Mouse (Mus musculus) MEL (cell line): ENCODE results near the gene Sidt2. TPM values are rescaled to one million over a fixed set of nuclear protein-coding genes. Genes with fewer than 3 reads are reported as not detected.

Experiments
- DNase-seq: peaks from one replicate; pipeline ENCODE4 v3.0.0; 2011; ENCODE audit warnings: low read depth, low spot score
- H3K27ac ChIP-seq: 2 replicates; pipeline ENCODE4 v1.5.1; 2012; ENCODE audit warnings: low read depth, mild to moderate bottlenecking, control low read depth, low read length, moderate library complexity; ENCODE audit not compliant: control insufficient read depth
- H3K27me3 ChIP-seq, 2 experiments: fragments of 150-350 bp in 1 of 2; sonication (generic) in 1 of 2; 2 replicates each; pipeline ENCODE4 v1.6.1; 2012; ENCODE audit warnings: low read length in 2 of 2, mild to moderate bottlenecking in 2 of 2, improper control_type of control experiment in 1 of 2, moderate library complexity in 1 of 2; ENCODE audit not compliant: insufficient read depth in 2 of 2, control insufficient read depth in 1 of 2
- H3K36me3 ChIP-seq, 2 experiments: 2 replicates each; pipeline ENCODE4 v1.6.1; 2012 to 2014; ENCODE audit warnings: low read length in 2 of 2, improper control_type of control experiment in 1 of 2, inconsistent platforms in 1 of 2, mild to moderate bottlenecking in 1 of 2; ENCODE audit not compliant: insufficient read depth in 2 of 2, control insufficient read depth in 1 of 2
- H3K4me1 ChIP-seq, 2 experiments: fragments of 150-350 bp in 1 of 2; sonication (generic) in 1 of 2; 2 replicates each; pipeline ENCODE4 v1.6.1; 2012; ENCODE audit warnings: low read length in 2 of 2, improper control_type of control experiment in 1 of 2, mild to moderate bottlenecking in 1 of 2; ENCODE audit not compliant: insufficient read depth in 2 of 2, control insufficient read depth in 1 of 2
- H3K4me3 ChIP-seq, 2 experiments: fragments of 150-350 bp in 1 of 2; sonication (generic) in 1 of 2; 2 replicates each; pipeline ENCODE4 v1.5.1; 2012; ENCODE audit warnings: low read depth in 2 of 2, low read length in 2 of 2, mild to moderate bottlenecking in 2 of 2, moderate library complexity in 2 of 2, control low read depth in 1 of 2, improper control_type of control experiment in 1 of 2; ENCODE audit not compliant: control insufficient read depth in 1 of 2, insufficient read depth in 1 of 2
- H3K79me2 ChIP-seq: 2 replicates; pipeline ENCODE4 v1.6.1; 2012; ENCODE audit warnings: mild to moderate bottlenecking, low read length, moderate library complexity; ENCODE audit not compliant: control insufficient read depth, poor library complexity, insufficient read depth
- H3K9ac ChIP-seq: 2 replicates; pipeline ENCODE4 v1.6.1; 2012; ENCODE audit warnings: low read depth, mild to moderate bottlenecking, control low read depth, low read length, moderate library complexity; ENCODE audit not compliant: control insufficient read depth, poor library complexity, severe bottlenecking
- H3K9me3 ChIP-seq: fragments of 150-350 bp; sonication (generic); replicated peaks from 2 replicates; pipeline ENCODE4 v1.6.1; 2012; ENCODE audit warnings: mild to moderate bottlenecking, low read length, improper control_type of control experiment, moderate library complexity; ENCODE audit not compliant: insufficient read depth
- BHLHE40 ChIP-seq: IDR thresholded peaks from 2 replicates; pipeline ENCODE4 v1.6.1; 2012; ENCODE audit warnings: low read depth, mild to moderate bottlenecking, inconsistent platforms, low read length, improper control_type of control experiment, borderline replicate concordance
- CHD1 ChIP-seq: IDR thresholded peaks from 2 replicates; pipeline ENCODE4 v1.6.1; 2012; ENCODE audit warnings: low read depth, mild to moderate bottlenecking, inconsistent platforms, low read length, improper control_type of control experiment
- ELF1 ChIP-seq: IDR thresholded peaks from 2 replicates; pipeline ENCODE4 v1.6.1; 2014; ENCODE audit warnings: low read depth, mild to moderate bottlenecking, inconsistent platforms, low read length, improper control_type of control experiment, moderate library complexity
- ETS1 ChIP-seq: IDR thresholded peaks from 2 replicates; pipeline ENCODE4 v1.6.1; 2012; ENCODE audit warnings: low read depth, mild to moderate bottlenecking, inconsistent platforms, low read length, improper control_type of control experiment, moderate library complexity
- KAT2A ChIP-seq: conservative IDR thresholded peaks from 2 replicates; pipeline ENCODE4 v1.6.1; 2012; ENCODE audit warnings: low read depth, low read length, improper control_type of control experiment, inconsistent platforms
- MAFK ChIP-seq: IDR thresholded peaks from 2 replicates; pipeline ENCODE4 v1.6.1; 2011; ENCODE audit warnings: low read depth, mild to moderate bottlenecking, low read length, improper control_type of control experiment, borderline replicate concordance
- MAX ChIP-seq: IDR thresholded peaks from 2 replicates; pipeline ENCODE4 v1.6.1; 2011; ENCODE audit warnings: low read length, improper control_type of control experiment
- MAZ ChIP-seq: IDR thresholded peaks from 2 replicates; pipeline ENCODE4 v1.6.1; 2012; ENCODE audit warnings: low read depth, mild to moderate bottlenecking, inconsistent platforms, low read length, improper control_type of control experiment
- MXI1 ChIP-seq: IDR thresholded peaks from 2 replicates; pipeline ENCODE4 v1.6.1; 2011; ENCODE audit warnings: mild to moderate bottlenecking, low read depth, low read length, improper control_type of control experiment
- POLR2A ChIP-seq, 2 experiments: IDR thresholded peaks; 2 replicates each; pipeline ENCODE4 v1.6.1; 2011 to 2012; ENCODE audit warnings: low read length in 2 of 2, mild to moderate bottlenecking in 2 of 2, control low read depth in 1 of 2, improper control_type of control experiment in 1 of 2, low read depth in 1 of 2, moderate library complexity in 1 of 2; ENCODE audit not compliant: control insufficient read depth in 1 of 2, insufficient read depth in 1 of 2, poor library complexity in 1 of 2
- POLR2AphosphoS2 ChIP-seq: IDR thresholded peaks from 2 replicates; pipeline ENCODE4 v1.6.1; 2011; ENCODE audit warnings: low read length, improper control_type of control experiment
- POLR2AphosphoS5 ChIP-seq: IDR thresholded peaks from 2 replicates; pipeline ENCODE4 v1.6.1; 2012; ENCODE audit warnings: low read depth, borderline replicate concordance, mild to moderate bottlenecking, inconsistent platforms, low read length, moderate library complexity, mixed read lengths
- RCOR1 ChIP-seq: IDR thresholded peaks from 2 replicates; pipeline ENCODE4 v1.6.1; 2012; ENCODE audit warnings: low read depth, mild to moderate bottlenecking, inconsistent platforms, low read length, improper control_type of control experiment
- SIN3A ChIP-seq: IDR thresholded peaks from 2 replicates; pipeline ENCODE4 v1.6.1; 2012; ENCODE audit warnings: low read length, improper control_type of control experiment, inconsistent platforms
- SMC3 ChIP-seq: IDR thresholded peaks from 2 replicates; pipeline ENCODE4 v1.6.1; 2011; ENCODE audit warnings: low read depth, low read length, improper control_type of control experiment
- TAL1 ChIP-seq: IDR thresholded peaks from 2 replicates; pipeline ENCODE4 v1.6.1; 2012; ENCODE audit warnings: mild to moderate bottlenecking, inconsistent platforms, low read length, moderate library complexity, mixed read lengths
- TCF12 ChIP-seq: IDR thresholded peaks from 2 replicates; pipeline ENCODE4 v1.6.1; 2014; ENCODE audit warnings: low read depth, mild to moderate bottlenecking, inconsistent platforms, low read length, improper control_type of control experiment, moderate library complexity
- UBTF ChIP-seq: IDR thresholded peaks from 2 replicates; pipeline ENCODE4 v1.6.1; 2012; ENCODE audit warnings: low read depth, mild to moderate bottlenecking, inconsistent platforms, low read length, improper control_type of control experiment, moderate library complexity, borderline replicate concordance; ENCODE audit not compliant: insufficient read depth
- ZC3H11A ChIP-seq: IDR thresholded peaks from 2 replicates; pipeline ENCODE4 v1.6.1; 2012; ENCODE audit warnings: low read depth, mild to moderate bottlenecking, inconsistent platforms, low read length, improper control_type of control experiment
- ZKSCAN1 ChIP-seq: IDR thresholded peaks from 2 replicates; pipeline ENCODE4 v1.6.1; 2012; ENCODE audit warnings: low read depth, mild to moderate bottlenecking, inconsistent platforms, low read length, improper control_type of control experiment, moderate library complexity
- ZMIZ1 ChIP-seq: IDR thresholded peaks from 2 replicates; pipeline ENCODE4 v1.6.1; 2012; ENCODE audit warnings: low read depth, mild to moderate bottlenecking, inconsistent platforms, low read length, improper control_type of control experiment, moderate library complexity
- polyA plus RNA-seq, 2 experiments: library from polyadenylated mRNA; stranded (reverse) in 1 of 2; unstranded in 1 of 2; fragments of >175 nt in 1 of 2; fragments of >200 nt in 1 of 2; gene quantifications; 2 replicates each; pipeline versions ENCODE4 v1.2.1 to v1.2.4; 2012; ENCODE audit warnings: low replicate concordance in 2 of 2, low read depth in 1 of 2; ENCODE audit not compliant: insufficient read length in 2 of 2, insufficient read depth in 1 of 2, missing spikeins in 1 of 2
- total RNA-seq: library from RNA; depleted of rRNA; stranded (reverse); fragments of 300-350 nt; gene quantifications from 2 replicates; pipeline ENCODE4 v1.2.3, GENCODE M21; 2012

Sidt2 gene
- total and polyA plus RNA-seq, 3 experiments, result 27.0 to 71.8 TPM; not detected in 1

- no peaks in the 10 kb centered on the region for H3K79me2 ChIP-seq
- H3K9ac ChIP-seq, result no peak overlapping the region
- no peak for DNase-seq
- H3K36me3 ChIP-seq, result peaks cover 0 to 3% of the 10 kb centered on the region in 2 experiments; a peak in 2 of 4 replicates
- H3K4me3 ChIP-seq, result no peak overlapping the region
- TF ChIP-seq MAFK (no peak), RCOR1 (no peak), SMC3 (no peak), UBTF (no peak), TCF12 (no peak), KAT2A (no peak), BHLHE40 (no peak), ZC3H11A (no peak), MXI1 (no peak), POLR2AphosphoS5 (no peak), ZKSCAN1 (no peak), TAL1 (no peak), SIN3A (no peak), POLR2A (IDR thresholded peaks at IDR 0.05; ENCODE audit: control insufficient read depth in 1 of 2, insufficient read depth in 1 of 2, low read depth in 1 of 2, low read length in 2 of 2, poor library complexity in 1 of 2) (no peak), MAZ (no peak)
- no peaks in the 10 kb centered on the region for H3K9me3 ChIP-seq
- no peaks in the 10 kb centered on the region for H3K4me1 ChIP-seq
- no peaks in the 10 kb centered on the region for H3K27me3 ChIP-seq
- no peak overlapping the region for H3K27ac ChIP-seq
These were observed 37.8 kb downstream of the Sidt2 start for GRCm38 (mm10) chr9:45917041-45917934.

- Histone ChIP-seq H3K79me2 (no peaks in the 10 kb centered on the region), H3K9me3 (no peaks in the 10 kb centered on the region)
- DNase-seq, result no peak
- TF ChIP-seq RCOR1, result no peak
- TF ChIP-seq ZKSCAN1, result no peak
- TF ChIP-seq MXI1, result no peak
- TF ChIP-seq CHD1, result no peak
- no peak for TF ChIP-seq ETS1
- no peak for TF ChIP-seq MAFK
- no peak for TF ChIP-seq POLR2AphosphoS5
- no peak for TF ChIP-seq ZC3H11A
- no peak for TF ChIP-seq ZMIZ1
- TF ChIP-seq POLR2AphosphoS2, result no peak
- no peak for TF ChIP-seq ELF1
- TF ChIP-seq MAX, result no peak
- TF ChIP-seq, all 39 proteins: peak for 0
- Histone ChIP-seq H3K4me1 (no peaks in the 10 kb centered on the region), H3K9ac (no peak overlapping the region), H3K36me3 (peaks cover 0 to 3% of the 10 kb centered on the region in 2 experiments; a peak in 2 of 4 replicates), H3K27me3 (no peaks in the 10 kb centered on the region), H3K27ac (no peak overlapping the region), H3K4me3 (no peak overlapping the region)
These were observed 39.4 kb downstream of the Sidt2 start for GRCm38 (mm10) chr9:45915659-45916058.
